Mouse (Mus musculus): ENCODE data around the gene Nfia. TPM values are rescaled to one million over a fixed set of nuclear protein-coding genes. Genes with fewer than 3 reads are reported as not detected.

Gene Nfia
- total and polyA plus RNA-seq, 3 experiments, result 0.96 to 25.1 (median 1.3) TPM

DNA sequence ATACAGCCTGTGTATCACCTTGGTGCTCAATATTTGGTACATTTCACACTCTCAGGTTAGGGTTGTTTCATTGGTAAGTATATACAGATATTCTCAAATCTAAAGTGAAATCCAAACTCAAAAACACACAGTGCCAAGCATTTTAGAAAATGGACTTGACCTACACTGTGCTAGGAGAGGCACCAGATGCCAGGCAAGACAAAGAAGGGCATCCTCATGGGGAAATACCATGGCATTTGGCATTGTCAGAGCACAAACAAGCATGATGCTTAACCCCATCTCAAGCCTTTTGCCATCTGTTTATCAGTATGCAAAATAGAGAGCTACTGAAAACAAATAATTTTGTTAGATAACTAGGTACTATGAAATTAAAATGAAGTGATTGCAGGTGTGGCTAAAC is 274.8 kb downstream of the Nfia start:
- DNase-seq (ENCODE audit: low spot score) (no peak), ATAC-seq (ENCODE audit: extremely low read depth, insufficient number of reproducible peaks, low FRiP score, poor library complexity, severe bottlenecking) (no peak)
- TF ChIP-seq CTCF (IDR thresholded peaks at IDR 0.05; ENCODE audit: low read depth, low read length) (no peak), POLR2AphosphoS5 (IDR thresholded peaks at IDR 0.05; ENCODE audit: insufficient replicate concordance, low read depth, low read length) (no peak), GATA2 (IDR thresholded peaks at IDR 0.05; ENCODE audit: borderline replicate concordance, low read depth, low read length) (no peak), TAL1 (conservative IDR thresholded peaks at IDR 0.05; ENCODE audit: low read depth, low read length) (no peak), GATA1 (IDR thresholded peaks at IDR 0.05; ENCODE audit: borderline replicate concordance, low read length) (no peak)
- Histone ChIP-seq H3K4me1 (ENCODE audit: insufficient read depth, low read depth, low read length) (no peaks in the 10 kb centered on the region), H3K36me3 (replicated peaks) (peaks cover 25% of the 10 kb centered on the region), H3K4me3 (ENCODE audit: low read depth, low read length) (no peak overlapping the region), H3K27me3 (ENCODE audit: insufficient read depth, low read length) (no peaks in the 10 kb centered on the region), H3K9me3 (replicated peaks) (peaks cover 12% of the 10 kb centered on the region)

DNA sequence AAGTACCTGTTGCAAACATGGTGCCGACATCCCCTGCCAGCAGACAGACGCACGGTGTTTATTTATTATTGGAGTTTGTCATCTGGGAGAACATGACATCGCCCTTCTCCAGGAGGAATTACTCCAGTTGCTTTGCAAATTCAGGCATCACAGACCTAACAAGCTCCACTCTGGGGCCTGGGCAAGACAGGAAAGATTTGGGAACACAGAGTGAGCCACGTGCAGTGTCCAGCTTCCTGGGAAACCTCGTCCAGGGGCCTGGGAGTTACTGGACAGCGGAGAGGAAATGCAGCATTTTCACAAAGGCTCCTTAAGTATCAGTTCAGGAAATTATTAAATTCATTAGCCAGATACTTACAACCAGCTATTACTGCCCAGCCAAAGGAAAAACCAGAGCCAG is 277.1 kb downstream of the Nfia start:
- no peaks in the 10 kb centered on the region for H3K4me1 ChIP-seq (ENCODE audit: insufficient read depth, low read depth, low read length)
- H3K9me3 ChIP-seq (replicated peaks), result peaks cover 14% of the 10 kb centered on the region
- no peak for TF ChIP-seq POLR2AphosphoS5 (IDR thresholded peaks at IDR 0.05; ENCODE audit: insufficient replicate concordance, low read depth, low read length)
- no peak for TF ChIP-seq GATA2 (IDR thresholded peaks at IDR 0.05; ENCODE audit: borderline replicate concordance, low read depth, low read length)
- TF ChIP-seq TAL1 (conservative IDR thresholded peaks at IDR 0.05; ENCODE audit: low read depth, low read length), result no peak
- TF ChIP-seq CTCF (IDR thresholded peaks at IDR 0.05; ENCODE audit: low read depth, low read length), result no peak
- no peak for TF ChIP-seq GATA1 (IDR thresholded peaks at IDR 0.05; ENCODE audit: borderline replicate concordance, low read length)
- no peak overlapping the region for H3K4me3 ChIP-seq (ENCODE audit: low read depth, low read length)
- ATAC-seq (ENCODE audit: extremely low read depth, insufficient number of reproducible peaks, low FRiP score, poor library complexity, severe bottlenecking) (no peak), DNase-seq (ENCODE audit: low spot score) (no peak)
- H3K36me3 ChIP-seq (replicated peaks), result peaks cover 30% of the 10 kb centered on the region
- H3K27me3 ChIP-seq (ENCODE audit: insufficient read depth, low read length), result no peaks in the 10 kb centered on the region

DNA sequence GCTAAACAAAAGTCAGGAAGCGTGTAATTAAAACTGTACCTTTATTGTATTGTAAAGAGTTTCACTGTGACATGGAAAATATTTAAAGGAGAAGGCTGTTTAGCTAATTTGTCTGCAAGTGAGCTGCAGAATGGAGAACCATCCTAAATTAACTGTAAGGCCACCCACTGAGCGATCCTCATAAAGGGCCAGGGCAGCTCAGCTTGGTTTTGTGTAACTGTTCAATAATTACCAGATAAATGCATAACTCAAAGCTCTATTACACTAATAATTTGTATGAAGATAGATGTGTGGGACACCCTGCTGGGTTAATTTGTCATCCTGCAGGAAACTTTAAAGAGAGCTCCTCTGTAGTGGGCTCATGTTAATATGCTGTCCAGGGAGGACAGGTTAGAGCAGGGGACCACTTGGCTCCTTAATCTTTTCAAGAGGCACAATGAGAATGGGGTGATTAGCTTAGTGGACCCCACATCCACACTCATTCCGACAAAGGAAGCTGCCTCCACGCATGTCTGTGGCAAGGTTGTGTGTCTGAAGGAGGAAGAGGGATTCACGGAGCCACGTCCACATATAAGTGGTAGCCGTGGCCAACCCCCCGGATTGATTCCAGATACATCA is 277.6 kb downstream of the Nfia start:
- Histone ChIP-seq H3K4me3 (ENCODE audit: low read depth, low read length) (no peak overlapping the region), H3K4me1 (ENCODE audit: insufficient read depth, low read depth, low read length) (no peaks in the 10 kb centered on the region), H3K9me3 (replicated peaks) (peaks cover 11% of the 10 kb centered on the region), H3K27me3 (ENCODE audit: insufficient read depth, low read length) (no peaks in the 10 kb centered on the region), H3K36me3 (replicated peaks) (peaks cover 29% of the 10 kb centered on the region)
- ATAC-seq (ENCODE audit: extremely low read depth, insufficient number of reproducible peaks, low FRiP score, poor library complexity, severe bottlenecking) (no peak), DNase-seq (ENCODE audit: low spot score) (no peak)
- TF ChIP-seq GATA1 (IDR thresholded peaks at IDR 0.05; ENCODE audit: borderline replicate concordance, low read length) (no peak), TAL1 (conservative IDR thresholded peaks at IDR 0.05; ENCODE audit: low read depth, low read length) (no peak), CTCF (IDR thresholded peaks at IDR 0.05; ENCODE audit: low read depth, low read length) (no peak), GATA2 (IDR thresholded peaks at IDR 0.05; ENCODE audit: borderline replicate concordance, low read depth, low read length) (no peak), POLR2AphosphoS5 (IDR thresholded peaks at IDR 0.05; ENCODE audit: insufficient replicate concordance, low read depth, low read length) (no peak)

DNA sequence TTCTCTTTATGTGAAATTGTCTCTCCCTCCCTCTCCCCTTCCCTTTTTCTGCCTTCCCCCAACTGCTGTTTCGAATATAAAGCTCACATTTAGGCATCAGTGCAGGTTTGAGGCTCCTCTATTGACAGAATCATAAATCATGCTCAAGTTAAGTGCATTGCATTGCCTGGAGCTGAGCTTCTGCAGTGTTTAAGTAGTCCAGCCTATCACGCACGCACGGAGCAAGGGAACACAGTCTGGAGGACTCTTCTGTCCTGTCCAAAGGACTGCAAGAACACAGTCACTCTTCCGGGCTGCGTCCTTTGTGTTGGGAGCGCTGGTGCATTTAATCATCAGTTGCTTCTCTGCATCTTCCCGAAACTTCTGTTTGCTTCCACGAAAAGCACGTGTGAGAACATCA is 278.2 kb downstream of the Nfia start:
- no peak for DNase-seq (ENCODE audit: low spot score)
- TF ChIP-seq POLR2AphosphoS5 (IDR thresholded peaks at IDR 0.05; ENCODE audit: insufficient replicate concordance, low read depth, low read length) (no peak), TAL1 (conservative IDR thresholded peaks at IDR 0.05; ENCODE audit: low read depth, low read length) (no peak), GATA1 (IDR thresholded peaks at IDR 0.05; ENCODE audit: borderline replicate concordance, low read length) (no peak), CTCF (IDR thresholded peaks at IDR 0.05; ENCODE audit: low read depth, low read length) (no peak), GATA2 (IDR thresholded peaks at IDR 0.05; ENCODE audit: borderline replicate concordance, low read depth, low read length) (no peak)
- H3K4me3 ChIP-seq (ENCODE audit: low read depth, low read length), result no peak overlapping the region
- H3K36me3 ChIP-seq (replicated peaks), result peaks cover 29% of the 10 kb centered on the region
- no peaks in the 10 kb centered on the region for H3K27me3 ChIP-seq (ENCODE audit: insufficient read depth, low read length)
- H3K9me3 ChIP-seq (replicated peaks), result peaks cover 11% of the 10 kb centered on the region
- no peak for ATAC-seq (ENCODE audit: extremely low read depth, insufficient number of reproducible peaks, low FRiP score, poor library complexity, severe bottlenecking)
- no peaks in the 10 kb centered on the region for H3K4me1 ChIP-seq (ENCODE audit: insufficient read depth, low read depth, low read length)

DNA sequence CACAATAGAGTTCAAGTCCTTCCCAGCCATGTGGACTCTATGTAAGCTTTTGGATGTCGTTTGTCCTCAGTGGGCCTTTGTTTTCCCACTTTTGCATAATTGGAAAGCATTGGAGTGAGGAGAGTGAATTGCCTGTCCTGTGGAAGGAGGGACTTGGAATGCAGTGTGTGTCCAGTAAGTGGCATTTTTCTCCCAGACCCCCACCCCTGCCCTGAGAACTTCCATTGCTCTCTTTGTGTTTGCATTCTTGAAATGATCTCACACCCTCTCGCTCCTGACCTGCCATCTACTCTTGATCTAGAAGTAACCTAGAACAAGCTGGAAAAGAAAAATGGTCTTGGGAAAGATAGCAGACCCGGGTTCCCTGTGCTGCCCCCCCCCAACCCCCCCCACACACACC is 278.8 kb downstream of the Nfia start:
- no peak for DNase-seq (ENCODE audit: low spot score)
- peaks cover 11% of the 10 kb centered on the region for H3K9me3 ChIP-seq (replicated peaks)
- peaks cover 31% of the 10 kb centered on the region for H3K36me3 ChIP-seq (replicated peaks)
- no peaks in the 10 kb centered on the region for H3K4me1 ChIP-seq (ENCODE audit: insufficient read depth, low read depth, low read length)
- no peaks in the 10 kb centered on the region for H3K27me3 ChIP-seq (ENCODE audit: insufficient read depth, low read length)
- H3K4me3 ChIP-seq (ENCODE audit: low read depth, low read length), result no peak overlapping the region
- no peak for ATAC-seq (ENCODE audit: extremely low read depth, insufficient number of reproducible peaks, low FRiP score, poor library complexity, severe bottlenecking)
- no peak for TF ChIP-seq POLR2AphosphoS5 (IDR thresholded peaks at IDR 0.05; ENCODE audit: insufficient replicate concordance, low read depth, low read length)
- no peak for TF ChIP-seq GATA2 (IDR thresholded peaks at IDR 0.05; ENCODE audit: borderline replicate concordance, low read depth, low read length)
- no peak for TF ChIP-seq CTCF (IDR thresholded peaks at IDR 0.05; ENCODE audit: low read depth, low read length)
- no peak for TF ChIP-seq GATA1 (IDR thresholded peaks at IDR 0.05; ENCODE audit: borderline replicate concordance, low read length)
- TF ChIP-seq TAL1 (conservative IDR thresholded peaks at IDR 0.05; ENCODE audit: low read depth, low read length), result no peak

DNA sequence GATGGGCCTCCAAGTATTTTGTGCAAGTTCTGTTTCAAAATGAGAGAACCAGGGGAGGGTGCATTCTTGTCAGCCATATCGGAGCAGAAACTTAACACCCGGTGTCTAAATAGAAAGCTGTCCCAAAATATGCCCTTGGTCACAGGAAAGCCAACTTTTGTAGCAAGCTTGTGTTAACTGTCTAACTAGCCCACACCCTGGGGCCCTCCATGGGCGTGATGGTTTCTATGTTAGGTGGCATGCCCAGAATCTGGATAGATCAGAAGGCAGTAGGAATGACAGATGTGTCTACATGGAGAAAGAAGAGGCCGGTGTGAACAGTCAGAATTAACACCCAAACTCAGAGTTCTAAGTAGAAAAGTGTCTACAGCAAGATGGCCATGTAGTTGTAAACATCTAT is 282.5 kb downstream of the Nfia start:
- no peaks in the 10 kb centered on the region for H3K4me1 ChIP-seq (ENCODE audit: insufficient read depth, low read depth, low read length)
- H3K4me3 ChIP-seq (ENCODE audit: low read depth, low read length), result no peak overlapping the region
- H3K27me3 ChIP-seq (ENCODE audit: insufficient read depth, low read length), result no peaks in the 10 kb centered on the region
- peaks cover 13% of the 10 kb centered on the region for H3K9me3 ChIP-seq (replicated peaks)
- H3K36me3 ChIP-seq (replicated peaks), result peaks cover 25% of the 10 kb centered on the region
- no peak for DNase-seq (ENCODE audit: low spot score)
- ATAC-seq (ENCODE audit: extremely low read depth, insufficient number of reproducible peaks, low FRiP score, poor library complexity, severe bottlenecking), result no peak
- TF ChIP-seq CTCF (IDR thresholded peaks at IDR 0.05; ENCODE audit: low read depth, low read length) (no peak), POLR2AphosphoS5 (IDR thresholded peaks at IDR 0.05; ENCODE audit: insufficient replicate concordance, low read depth, low read length) (no peak), GATA2 (IDR thresholded peaks at IDR 0.05; ENCODE audit: borderline replicate concordance, low read depth, low read length) (no peak), TAL1 (conservative IDR thresholded peaks at IDR 0.05; ENCODE audit: low read depth, low read length) (no peak), GATA1 (IDR thresholded peaks at IDR 0.05; ENCODE audit: borderline replicate concordance, low read length) (no peak)

Data from G1E (cell line).